Mouse (Mus musculus) ovary, postnatal 36 days (tissue): ENCODE results near the gene Frmd4a.

Source experiments
- DNase-seq: peaks from one replicate; pipeline ENCODE4 v3.0.0; 2022; ENCODE audit warnings: low spot score, mixed read lengths

Frmd4a gene

GRCm38 (mm10) chr2:4290475-4290874 is 273.0 kb downstream of the Frmd4a start:
- no peak for DNase-seq

GRCm38 (mm10) chr2:4291100-4291499 is 273.6 kb downstream of the Frmd4a start:
- DNase-seq: no peak

GRCm38 (mm10) chr2:4291671-4292070 is 274.2 kb downstream of the Frmd4a start:
- DNase-seq: no peak

GRCm38 (mm10) chr2:4293726-4294125 is 276.2 kb downstream of the Frmd4a start:
- no peak for DNase-seq

GRCm38 (mm10) chr2:4295641-4296040 is 278.1 kb downstream of the Frmd4a start:
- no peak for DNase-seq

- DNase-seq: no peak
Observed at GRCm38 (mm10) chr2:4296881-4297280, 279.4 kb downstream of the Frmd4a start.

- peak; percentile 8 for DNase-seq
Observed at GRCm38 (mm10) chr2:4298325-4299215, 281.1 kb downstream of the Frmd4a start.

- no peak for DNase-seq
Observed at GRCm38 (mm10) chr2:4299593-4299992, 282.1 kb downstream of the Frmd4a start.

GRCm38 (mm10) chr2:4300383-4300811 is 282.9 kb downstream of the Frmd4a start:
- peak; percentile 18 for DNase-seq

- no peak for DNase-seq
Observed at GRCm38 (mm10) chr2:4300816-4301215, 283.3 kb downstream of the Frmd4a start.

GRCm38 (mm10) chr2:4301256-4301655 is 283.7 kb downstream of the Frmd4a start:
- DNase-seq: no peak

GRCm38 (mm10) chr2:4301692-4302091 is 284.2 kb downstream of the Frmd4a start:
- DNase-seq: no peak

GRCm38 (mm10) chr2:4302119-4302518 is 284.6 kb downstream of the Frmd4a start:
- DNase-seq: no peak

GRCm38 (mm10) chr2:4307076-4307475 is 289.6 kb downstream of the Frmd4a start:
- no peak for DNase-seq

GRCm38 (mm10) chr2:4314545-4314944 is 297.0 kb downstream of the Frmd4a start:
- DNase-seq: no peak

GRCm38 (mm10) chr2:4316589-4316988 is 299.1 kb downstream of the Frmd4a start:
- DNase-seq: no peak

GRCm38 (mm10) chr2:4318134-4318533 is 300.6 kb downstream of the Frmd4a start:
- no peak for DNase-seq

- no peak for DNase-seq
Observed at GRCm38 (mm10) chr2:4326241-4327010, 308.9 kb downstream of the Frmd4a start.

GRCm38 (mm10) chr2:4327011-4327340 is 309.5 kb downstream of the Frmd4a start:
- DNase-seq: no peak

GRCm38 (mm10) chr2:4332441-4332840 is 314.9 kb downstream of the Frmd4a start:
- no peak for DNase-seq

GRCm38 (mm10) chr2:4334201-4334600 is 316.7 kb downstream of the Frmd4a start:
- no peak for DNase-seq

- no peak for DNase-seq
Observed at GRCm38 (mm10) chr2:4334936-4335335, 317.4 kb downstream of the Frmd4a start.

- DNase-seq: no peak
Observed at GRCm38 (mm10) chr2:4335881-4336280, 318.4 kb downstream of the Frmd4a start.
